Mouse (Mus musculus) adipocyte (in vitro differentiated cells): ENCODE data around the gene Tmub1.
"Not testable (repeated sequence)": the region's sequence is repeated elsewhere in the genome, so short reads cannot be mapped to it uniquely, and the experiment has no call there.

Source experiments
- DNase-seq: peaks from one replicate; pipeline ENCODE4 v3.0.0-alpha.2; 2016; ENCODE audit warnings: low spot score

The Tmub1 gene

GRCm38 (mm10) chr5:24424004-24424781, 23.5 kb downstream of the Tmub1 start:
- no peak for DNase-seq

DNA sequence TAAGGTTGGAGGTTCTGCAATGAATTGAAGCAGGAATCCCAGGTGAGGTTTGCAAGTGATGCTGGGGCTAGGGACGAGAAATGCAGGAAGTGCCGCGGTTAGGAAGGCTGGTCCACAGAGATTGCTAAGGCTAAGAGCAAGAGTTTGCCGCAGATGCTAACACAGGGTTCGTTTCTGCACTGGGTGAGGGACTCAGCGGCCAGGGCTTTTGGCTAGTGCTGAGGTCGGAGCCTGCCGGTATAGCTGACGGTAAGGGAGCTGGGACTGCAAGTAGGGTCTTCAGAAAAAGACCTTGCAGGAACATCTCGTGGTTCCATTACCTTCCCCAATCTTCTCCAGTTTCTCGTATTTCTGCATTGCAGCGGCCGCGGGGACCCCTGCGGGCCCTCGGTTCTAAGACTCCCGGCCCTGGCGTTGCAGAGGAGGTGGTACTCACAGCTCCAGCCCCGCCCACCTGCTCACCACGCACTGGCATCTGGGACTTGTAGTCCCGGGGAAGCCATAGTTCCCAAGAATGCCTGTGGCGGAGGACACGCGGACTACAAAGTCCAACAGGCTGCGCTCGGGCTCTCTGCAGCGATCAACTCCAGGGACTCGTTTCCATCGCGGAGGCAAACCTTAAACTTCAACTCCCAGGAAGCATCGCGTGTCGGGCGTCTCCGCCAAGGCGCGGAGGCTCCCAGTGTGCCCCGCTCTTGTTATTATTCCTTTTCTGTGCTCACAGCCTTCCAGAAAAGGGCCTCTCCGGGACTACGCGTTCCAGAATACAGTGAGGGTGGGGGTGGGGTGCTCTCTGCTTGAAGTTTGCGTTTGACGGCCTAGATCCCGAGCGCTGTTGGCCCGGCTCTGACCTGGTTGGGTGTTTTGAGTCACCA, 24.3 kb downstream of the Tmub1 start, which contains the start of the genes Cdk5 and Slc4a2:
Gene Cdk5, minus strand, starts transcription at position 402 of the 875 bp plus-strand sequence.
Gene Slc4a2, plus strand, starts transcription at position 709 of the 875 bp plus-strand sequence.
- peak; percentile 100 for DNase-seq

DNA sequence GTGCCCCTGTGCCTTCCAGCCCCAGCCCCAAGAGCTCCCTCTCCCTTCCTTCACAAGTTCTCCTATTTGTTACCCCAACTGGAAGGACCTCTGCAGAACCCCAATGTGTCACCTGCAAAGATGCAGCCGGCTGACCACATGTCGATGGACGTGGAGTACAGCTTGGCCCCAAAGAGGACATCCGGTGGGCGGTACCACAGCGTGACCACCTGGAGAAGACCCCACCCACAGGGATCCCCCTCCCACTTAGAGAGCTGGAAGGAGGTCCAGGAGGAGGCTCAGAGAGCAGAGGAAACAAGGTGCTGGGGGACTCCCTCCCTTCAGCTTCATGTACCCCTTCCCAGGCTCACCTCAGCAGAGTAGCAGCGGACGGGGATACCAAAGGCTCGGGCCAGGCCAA, 27.3 kb downstream of the Tmub1 start:
- DNase-seq, result no peak

DNA sequence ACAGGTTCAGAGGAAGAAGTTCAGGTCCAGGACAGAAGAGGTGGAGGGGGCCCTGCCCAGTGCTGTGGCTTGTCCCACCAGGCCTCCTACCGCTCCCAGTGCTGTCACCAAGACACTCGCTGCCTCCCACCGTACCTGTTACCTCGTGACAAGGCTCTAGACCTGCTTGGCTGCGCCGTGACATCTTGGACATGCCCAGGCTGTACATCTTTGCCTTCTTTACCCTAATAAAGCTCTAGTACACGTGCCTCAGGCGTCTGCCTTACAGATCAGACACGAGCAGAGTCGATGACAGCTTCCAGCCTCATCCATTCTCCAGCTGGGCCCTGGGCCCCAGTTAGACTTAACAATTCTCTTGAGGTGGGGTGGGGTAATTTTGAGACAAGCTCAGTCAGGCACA, 30.1 kb downstream of the Tmub1 start:
- no peak for DNase-seq

- DNase-seq, result peak; percentile 49
These were observed 31.4 kb downstream of the Tmub1 start for GRCm38 (mm10) chr5:24416222-24416736.

DNA sequence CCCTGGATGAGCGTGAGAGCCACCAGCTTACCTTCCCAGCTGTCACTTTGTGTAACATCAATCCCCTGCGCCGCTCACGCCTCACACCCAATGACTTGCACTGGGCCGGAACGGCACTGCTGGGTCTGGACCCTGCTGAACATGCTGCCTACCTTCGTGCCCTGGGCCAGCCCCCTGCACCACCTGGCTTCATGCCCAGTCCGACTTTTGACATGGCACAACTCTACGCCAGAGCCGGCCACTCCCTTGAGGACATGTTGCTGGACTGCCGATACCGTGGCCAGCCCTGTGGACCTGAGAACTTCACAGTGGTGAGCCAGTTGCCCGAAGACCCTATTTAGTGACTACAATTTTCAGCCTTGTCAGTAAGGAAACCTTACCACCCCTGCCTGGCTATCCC, 33.7 kb downstream of the Tmub1 start:
- DNase-seq, result no peak

DNA sequence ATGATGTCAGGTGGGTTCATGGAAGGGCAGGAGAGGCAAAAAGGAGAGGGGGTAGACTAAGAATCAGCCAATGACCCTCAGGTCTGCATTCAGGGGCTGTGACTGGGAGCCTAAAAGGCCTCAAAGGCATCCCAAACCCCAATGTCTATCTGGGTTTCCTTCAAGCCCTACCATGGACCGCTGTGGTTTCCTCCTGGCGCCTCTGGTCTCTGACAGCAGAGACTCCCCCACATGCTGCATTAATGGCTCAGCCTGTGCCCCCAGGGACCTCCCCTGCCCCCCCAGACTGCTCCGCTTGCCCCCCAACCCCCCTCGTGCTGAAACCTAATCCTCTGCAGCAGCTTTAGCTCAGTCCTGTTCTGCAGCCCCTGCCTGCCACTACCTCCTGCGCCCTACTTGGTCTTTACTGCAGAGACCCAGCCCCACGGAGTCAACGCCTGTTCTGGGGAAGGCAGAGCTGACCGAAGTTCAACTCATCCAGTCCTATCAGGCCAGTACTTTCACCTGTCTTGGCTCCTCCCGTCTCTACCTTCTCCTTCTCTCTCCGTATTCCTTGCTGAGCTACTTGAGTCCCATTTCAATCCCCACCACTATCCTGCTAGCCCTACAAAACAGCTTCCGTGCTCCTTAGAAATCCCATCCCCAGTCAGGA, 34.5 kb downstream of the Tmub1 start, which contains the start of gene Asic3:
Gene Asic3, plus strand, starts transcription at position 351 of the 652 bp plus-strand sequence.
- no peak for DNase-seq

GRCm38 (mm10) chr5:24412063-24412462, 35.6 kb downstream of the Tmub1 start:
- peak; percentile 24 for DNase-seq

DNA sequence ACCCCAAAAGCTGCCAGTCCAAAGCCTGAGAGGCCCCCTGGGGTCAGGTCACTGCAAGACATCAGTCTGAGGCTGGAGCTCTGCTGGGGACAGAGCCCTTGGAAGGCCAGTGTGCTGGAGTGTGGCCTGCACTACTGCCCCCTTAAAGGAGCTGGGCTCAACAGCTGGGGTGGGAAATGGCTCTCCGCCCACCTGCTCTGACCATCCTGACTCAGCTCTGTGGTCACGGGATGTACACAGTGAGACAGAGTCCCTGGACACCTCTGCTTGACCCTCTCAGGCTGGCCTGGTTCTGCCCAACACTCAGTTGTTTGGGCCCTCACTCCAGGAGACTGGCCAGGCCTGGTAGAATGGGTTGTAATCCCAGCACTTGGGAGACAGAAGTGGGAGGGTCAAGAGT, 38.2 kb downstream of the Tmub1 start:
- DNase-seq, result no peak

- no peak for DNase-seq
These were observed 39.0 kb downstream of the Tmub1 start for GRCm38 (mm10) chr5:24408651-24409050.

DNA sequence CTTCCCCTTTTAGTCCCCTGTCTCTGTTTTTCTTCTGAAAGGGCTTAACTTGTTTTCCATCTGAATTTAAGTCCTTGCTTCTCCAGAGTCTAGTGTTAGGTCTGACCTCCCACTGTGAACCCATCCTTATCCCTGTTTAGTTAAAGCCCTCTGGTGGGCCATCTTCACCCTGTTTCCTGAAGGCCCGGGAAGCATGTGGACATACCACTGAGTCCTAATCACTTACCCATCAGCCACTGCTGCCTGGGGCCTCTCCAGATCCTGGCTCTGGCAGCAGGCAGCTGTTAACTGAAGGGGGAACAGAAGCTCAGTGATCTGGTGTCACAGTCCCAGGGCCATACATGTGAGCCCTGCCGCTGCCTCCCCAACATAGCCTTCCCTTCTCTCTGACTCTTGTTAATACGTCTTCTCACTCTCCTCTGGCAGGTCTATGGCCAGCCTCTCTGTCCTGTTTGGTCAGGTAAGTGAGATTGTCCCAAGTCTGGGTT, 42.2 kb downstream of the Tmub1 start:
- no peak for DNase-seq

- DNase-seq, result peak; percentile 47
These were observed 42.9 kb downstream of the Tmub1 start for GRCm38 (mm10) chr5:24404594-24405360.

DNA sequence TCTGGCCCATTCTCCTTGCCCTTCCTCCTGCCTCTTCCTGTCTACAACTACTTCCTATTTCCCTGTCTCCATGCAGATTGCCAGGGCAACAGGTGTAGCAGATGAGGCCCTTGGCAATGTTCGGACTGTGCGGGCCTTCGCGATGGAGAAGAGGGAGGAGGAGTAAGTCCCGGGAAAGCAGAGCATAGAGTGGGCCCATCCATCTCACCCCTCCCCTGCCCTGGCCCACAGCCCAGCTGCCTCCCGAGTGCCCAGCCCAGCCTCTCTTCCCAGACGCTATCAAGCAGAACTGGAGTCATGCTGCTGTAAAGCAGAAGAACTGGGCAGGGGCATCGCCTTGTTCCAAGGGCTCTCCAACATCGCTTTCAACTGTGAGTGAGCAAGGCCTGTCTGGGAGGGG, 45.7 kb downstream of the Tmub1 start:
- no peak for DNase-seq

DNA sequence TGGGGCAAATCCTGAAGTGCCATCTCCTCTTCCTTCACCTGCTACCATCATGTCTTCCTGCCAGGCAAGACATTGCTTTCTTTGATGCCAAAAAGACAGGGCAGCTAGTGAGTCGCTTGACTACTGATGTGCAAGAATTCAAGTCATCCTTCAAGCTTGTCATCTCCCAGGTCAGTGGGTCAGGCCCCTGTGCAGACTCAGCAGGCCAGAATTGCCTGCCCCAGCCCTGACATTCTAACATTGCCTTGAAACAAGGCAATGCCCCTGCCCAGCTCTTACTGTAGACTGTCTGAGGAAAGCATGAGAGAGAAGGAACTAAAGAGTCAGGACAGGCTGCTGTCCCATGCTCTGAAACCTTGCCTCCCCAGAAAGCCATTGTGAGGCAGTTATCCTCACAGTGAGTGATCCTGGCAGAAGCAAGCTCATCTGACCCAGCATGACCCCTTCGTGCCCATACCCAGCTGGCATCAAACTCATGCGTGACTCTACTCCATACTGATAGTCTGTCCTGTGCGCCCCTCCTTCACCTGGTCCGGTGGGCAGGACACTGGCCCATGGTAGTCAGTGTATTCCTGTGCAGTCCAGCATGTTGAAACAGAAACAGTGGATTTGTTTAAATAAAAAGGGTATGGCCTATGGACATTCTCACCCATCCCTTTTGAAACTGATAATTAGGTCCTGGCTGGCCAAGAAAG, 46.6 kb downstream of the Tmub1 start:
- DNase-seq, result no peak

- DNase-seq, result no peak
These were observed 47.3 kb downstream of the Tmub1 start for GRCm38 (mm10) chr5:24400362-24400761.

DNA sequence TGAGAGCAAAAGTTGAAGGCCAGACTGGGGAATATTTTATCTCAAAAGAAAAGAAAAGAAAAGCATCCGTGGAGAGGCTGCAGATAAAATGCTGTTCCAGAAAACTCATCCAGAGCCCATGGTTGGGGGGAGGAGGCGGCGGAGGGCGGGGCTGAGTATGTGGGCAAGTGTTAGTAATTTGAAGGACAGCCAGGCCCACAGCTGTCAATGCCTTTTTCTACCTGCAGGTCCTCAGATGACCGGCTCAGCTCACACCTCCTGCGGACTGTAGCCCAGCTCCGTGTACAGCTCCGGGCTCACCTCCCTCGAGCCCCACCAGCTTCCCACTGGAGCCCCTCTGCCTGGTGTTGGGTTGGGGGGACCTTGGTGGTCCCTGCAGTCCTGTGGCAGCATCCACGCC, 48.0 kb downstream of the Tmub1 start:
- no peak for DNase-seq

DNA sequence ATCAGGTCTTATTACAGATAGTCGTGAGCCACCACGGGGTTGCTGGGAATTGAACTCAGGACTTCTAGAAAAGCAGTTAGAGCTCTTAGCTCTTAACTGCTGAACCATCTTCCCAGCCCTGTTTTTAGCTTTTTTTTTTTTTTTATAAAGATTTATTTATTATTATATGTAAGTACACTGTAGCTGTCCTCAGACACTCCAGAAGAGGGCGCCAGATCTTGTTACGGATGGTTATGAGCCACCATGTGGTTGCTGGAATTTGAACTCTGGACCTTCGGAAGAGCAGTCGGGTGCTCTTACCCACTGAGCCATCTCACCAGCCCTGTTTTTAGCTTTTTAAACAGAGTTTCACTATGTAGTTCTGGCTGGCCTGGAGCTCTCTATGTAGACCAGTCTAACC, 51.4 kb downstream of the Tmub1 start:
- not testable (repeated sequence) for DNase-seq
